Mouse (Mus musculus) retina, embryonic 14.5 days (tissue): ENCODE data around the gene Zcchc2.

ENCODE experiments used
- DNase-seq: peaks from one replicate; pipeline ENCODE4 v3.0.0-alpha.2; 2015; ENCODE audit warnings: low spot score

Zcchc2 gene

DNA sequence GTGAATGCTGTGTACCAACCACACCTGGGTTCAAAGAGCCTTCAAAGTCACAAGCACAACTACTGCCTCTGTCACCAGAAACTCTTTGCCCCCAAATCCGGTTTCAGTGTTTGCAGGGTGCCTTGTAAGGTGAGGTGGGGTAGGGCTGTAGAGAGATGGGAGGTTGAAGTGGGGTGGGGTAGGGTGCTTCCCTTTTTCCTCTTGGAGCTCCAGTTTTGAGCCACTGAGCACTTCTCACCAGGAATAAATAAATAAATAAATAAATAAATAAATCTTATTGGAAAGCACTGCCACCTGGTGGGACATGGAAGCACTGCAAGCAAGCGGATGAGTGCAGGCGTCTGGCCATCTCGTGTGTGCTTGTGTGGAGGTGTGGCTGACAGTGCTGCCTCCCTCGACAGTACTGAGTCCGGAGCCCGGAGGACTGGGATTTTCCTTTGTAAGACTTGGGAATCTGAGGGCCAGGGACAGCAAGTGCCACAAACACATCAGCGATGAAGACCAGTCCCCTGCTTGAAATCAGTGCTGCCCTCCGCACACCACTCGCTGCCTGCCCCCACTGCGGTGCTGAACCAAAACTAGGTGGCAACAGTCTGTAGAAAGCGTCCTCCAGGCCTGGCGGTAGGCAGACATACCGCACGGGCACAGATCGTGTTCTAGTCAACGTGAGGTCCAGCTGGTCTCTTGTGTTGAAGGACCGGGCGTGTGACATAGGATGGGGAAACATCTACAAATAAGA lies 46.8 kb downstream of the Zcchc2 start:
- DNase-seq: peak; percentile 85

DNA sequence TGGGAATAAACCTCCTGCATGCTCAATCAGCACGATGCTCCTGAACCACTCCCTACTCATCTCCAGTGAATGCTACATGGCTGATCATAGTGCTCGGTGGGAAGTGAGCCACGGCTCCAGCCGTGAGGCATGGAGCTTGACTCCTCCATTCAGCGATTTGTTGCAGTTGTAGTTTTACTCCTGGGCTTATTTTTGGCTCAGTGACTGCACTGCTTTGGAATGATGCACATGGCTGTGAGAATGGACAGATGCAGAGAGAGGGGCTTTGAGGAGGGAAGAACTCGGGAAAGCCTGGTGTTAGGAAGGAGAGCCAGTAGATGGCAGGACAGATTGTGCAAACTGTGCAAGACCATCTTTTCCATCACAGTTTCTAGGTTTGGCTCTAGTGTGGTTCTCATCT lies 49.1 kb downstream of the Zcchc2 start:
- DNase-seq: no peak

DNA sequence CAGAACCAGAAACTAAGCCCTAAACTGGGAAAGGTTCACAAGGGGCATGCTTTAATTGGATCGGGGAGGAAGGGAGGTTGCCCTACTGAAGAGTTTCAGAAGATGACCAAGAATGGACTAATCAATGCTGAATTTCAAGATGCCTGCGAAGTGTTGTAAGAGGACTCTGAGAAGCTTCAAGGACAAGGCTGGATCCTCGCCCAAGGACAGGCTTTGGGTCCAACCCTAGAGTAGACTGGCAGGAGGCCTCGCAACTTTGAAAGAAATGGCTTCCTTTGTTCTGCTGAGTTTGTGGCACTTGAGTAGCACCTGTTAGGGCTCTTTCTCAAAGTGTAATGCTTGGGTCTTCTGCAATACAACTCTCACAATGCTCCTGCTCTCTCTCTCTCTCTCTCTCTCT lies 50.1 kb downstream of the Zcchc2 start:
- no peak for DNase-seq

DNA sequence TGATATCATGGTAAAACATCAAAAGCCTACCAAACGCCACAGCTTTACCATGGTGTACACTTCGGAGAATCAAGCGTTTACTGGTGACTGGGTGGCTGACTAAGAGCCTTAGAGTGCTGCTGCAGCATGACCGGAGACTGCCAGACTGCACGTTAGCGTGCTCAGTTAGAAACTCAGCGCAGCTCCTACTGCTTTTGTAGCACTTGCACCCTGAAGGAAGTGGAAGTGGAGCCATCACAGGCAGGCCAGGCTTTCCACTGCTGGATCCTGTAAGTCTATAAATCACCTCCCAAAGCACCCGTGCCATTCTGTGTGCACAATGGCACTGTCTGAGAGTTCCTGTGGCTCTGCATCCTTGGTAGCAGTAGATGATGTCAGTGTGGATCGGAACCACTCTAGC lies 52.0 kb downstream of the Zcchc2 start:
- DNase-seq: no peak

DNA sequence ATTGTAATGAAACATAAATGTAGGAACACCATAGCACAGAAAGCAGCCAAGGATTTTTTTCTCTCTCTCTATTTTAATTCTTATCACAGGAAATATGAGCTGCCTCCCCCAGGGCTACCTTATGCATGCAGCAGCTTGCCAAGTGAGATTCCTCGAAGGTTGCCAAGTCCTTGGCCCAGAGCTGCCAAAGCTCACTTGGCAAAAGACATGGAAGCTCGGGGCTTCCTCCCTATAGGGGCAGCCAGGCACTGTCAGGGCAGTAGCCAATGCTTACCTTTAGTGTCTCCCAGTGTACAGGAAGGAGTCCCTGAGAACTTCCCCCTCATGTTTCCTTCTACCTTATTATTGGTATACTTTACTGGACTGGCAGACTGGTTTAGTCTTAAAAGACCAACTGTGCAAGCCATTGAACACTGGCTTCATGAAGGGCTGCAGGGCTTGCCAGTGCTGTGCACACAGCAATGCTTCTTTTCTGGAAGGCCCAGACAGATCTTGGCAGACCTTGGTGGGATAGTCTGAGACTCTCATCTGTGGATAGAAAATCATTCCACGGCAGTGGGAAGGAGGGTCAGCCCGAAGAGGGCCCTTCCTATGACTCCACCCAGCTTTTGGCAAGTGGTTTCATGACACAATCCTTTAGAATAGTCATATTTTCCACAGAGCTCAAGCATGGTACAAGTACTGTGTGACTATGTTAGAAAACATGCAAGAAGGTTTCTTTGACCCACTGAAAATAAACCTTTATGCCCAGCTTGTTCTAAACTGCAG lies 53.0 kb downstream of the Zcchc2 start:
- DNase-seq: no peak

DNA sequence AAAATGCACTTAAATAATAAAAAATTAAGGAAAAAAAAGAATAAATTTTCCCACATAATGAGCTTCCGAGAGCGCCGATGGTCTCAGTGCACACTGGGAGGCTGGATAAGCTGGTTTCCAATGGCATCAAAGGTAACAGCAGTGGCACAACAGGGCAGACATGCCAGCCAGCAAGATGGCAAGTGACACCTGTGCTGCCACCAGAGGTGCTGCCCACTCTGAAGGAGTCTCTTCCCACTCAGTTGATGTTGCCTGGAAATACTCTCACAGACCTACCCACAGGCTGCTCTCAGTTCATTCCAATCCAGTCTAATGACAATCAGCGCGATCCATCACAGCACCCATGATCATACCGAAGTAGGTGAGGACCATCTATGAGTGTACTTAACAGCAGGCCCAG lies 58.8 kb downstream of the Zcchc2 start:
- DNase-seq: no peak

DNA sequence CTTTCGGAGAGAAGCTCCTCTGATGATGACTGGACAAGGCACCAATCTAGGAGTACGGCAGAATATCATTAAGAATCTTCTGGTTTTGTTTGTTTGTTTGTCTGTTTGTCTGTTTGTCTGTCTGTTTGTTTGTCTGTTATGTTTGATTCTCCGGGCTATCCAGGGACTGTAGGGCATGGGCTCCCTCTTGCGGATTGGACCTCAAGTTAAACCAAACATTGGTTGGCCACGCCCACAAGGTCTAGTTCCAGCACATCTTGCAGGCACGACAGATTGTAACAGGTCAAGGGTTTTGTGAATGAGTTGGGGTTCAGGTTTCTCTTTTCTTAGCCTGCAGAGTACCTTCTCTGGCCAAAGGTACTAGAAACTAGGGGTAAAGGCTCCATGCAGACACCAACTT lies 64.8 kb downstream of the Zcchc2 start:
- no peak for DNase-seq

DNA sequence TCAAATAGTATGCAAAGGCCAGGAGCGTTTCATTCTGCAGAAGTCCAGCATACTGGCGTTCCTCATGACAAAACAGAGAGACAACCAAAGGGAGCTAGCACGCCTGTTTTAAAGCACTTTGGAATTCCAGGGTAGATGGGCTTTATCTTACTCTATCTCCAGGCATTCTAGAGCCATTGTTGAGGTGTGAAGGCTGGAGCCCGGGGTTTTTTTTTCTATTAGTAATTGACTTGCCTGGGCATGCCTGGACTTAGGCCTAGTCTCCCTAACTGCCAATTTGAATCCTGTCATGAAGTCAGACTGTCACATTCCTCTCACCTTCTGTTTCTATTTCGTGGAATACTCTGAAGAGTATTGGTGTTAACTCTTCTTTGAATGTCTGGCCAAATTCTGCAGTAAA lies 68.1 kb downstream of the Zcchc2 start:
- DNase-seq: no peak

DNA sequence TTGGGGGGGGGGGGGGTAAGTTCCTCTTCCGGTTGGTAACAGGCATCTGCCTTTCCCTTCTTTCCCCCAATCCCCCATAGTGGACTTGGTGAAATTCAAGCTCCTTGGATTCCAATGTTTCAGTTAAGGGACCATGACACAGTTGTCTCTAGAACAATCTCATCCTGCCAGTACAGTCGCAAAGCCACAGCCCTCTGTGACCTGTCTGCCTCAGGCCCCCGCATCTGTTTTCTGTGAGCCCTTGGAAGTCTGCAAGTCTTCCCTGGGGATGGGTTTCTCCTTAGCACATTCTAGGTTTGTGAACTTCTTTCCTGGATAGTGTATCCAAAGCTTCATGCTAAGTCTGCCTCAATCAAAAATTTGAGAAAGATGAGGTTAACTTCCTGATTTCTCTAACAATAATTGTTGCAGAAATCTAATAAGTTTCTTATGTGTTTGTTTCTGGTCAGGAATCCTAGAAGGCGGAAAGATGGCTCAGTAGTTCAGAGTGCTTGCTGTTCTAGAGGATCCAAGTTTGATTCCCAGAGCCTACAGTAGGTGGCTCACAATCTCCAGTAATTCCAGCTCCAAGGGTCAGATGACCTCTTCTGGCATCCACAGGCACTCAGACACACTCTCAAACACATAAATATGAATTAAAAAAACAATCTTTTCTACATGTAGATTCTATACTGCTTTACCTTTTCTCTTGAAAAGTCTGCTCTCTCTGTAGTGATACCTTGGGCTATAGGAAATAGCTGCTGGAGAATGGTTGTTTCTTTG lies 69.5 kb downstream of the Zcchc2 start:
- DNase-seq: no peak

DNA sequence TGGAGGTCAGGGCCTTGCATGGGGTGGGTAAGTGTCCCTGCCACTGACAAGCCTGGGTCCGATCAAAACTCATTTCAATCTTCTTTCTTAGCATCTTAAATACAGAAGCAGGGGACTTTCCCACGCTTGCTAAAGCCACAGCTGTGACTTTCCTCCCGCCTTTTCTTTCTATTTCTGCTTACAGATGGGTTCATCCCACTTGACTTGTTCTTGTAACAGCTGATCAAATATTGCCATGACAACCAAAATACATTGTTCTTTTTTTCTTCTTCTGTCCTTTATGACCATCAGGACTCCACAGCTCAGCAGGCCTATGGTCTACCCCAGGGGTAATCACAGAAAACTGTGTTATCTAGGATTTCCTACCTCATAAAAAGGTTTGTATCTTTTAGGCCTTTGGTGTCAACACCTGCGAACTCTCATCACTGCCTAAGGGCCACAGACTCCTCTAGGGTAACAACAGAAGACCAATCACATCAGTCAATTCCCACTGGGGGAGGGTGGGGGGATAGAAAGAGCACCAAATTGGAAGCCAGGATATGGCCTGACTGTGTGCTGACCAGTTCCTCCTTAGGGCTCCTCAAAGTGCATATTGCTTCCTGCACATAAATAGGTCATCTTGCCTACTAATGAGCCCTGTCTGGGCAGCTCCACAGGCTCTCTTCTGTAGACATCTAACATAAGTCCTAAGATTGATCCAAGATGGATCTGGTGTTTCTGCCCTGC lies 71.1 kb downstream of the Zcchc2 start:
- DNase-seq: peak; percentile 28

DNA sequence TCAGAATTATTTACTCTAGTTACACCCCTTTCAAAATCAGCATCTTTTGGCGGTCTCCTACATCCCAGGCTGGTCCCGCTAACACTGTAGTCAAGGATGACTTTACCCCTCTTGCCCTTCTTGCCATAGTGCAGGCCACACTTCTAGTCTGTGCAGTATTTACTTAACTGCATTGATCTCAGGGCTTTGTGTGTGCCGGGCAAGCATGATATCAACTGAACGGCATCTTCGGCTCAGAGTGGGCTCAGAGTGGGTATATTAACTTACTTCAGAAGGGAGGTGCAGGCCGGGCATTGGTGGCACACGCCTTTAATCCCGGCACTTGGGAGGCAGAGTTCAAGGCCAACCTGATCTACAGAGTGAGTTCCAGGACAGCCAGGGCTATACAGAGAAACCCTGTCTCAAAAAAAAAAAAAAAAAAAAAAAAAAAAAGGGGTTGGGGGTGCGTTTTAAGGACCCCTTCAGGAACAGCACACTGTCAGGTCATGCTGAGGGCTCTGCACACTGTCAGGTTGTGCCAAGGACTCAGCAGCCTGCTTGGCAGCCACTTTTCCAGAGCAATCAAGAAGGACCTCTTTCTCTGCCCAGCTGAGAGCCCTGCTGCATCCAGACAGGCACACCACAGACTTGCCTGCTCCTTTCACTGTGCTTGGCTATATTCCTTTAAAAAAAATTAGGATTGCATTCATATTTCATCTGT lies 72.8 kb downstream of the Zcchc2 start:
- no peak for DNase-seq

DNA sequence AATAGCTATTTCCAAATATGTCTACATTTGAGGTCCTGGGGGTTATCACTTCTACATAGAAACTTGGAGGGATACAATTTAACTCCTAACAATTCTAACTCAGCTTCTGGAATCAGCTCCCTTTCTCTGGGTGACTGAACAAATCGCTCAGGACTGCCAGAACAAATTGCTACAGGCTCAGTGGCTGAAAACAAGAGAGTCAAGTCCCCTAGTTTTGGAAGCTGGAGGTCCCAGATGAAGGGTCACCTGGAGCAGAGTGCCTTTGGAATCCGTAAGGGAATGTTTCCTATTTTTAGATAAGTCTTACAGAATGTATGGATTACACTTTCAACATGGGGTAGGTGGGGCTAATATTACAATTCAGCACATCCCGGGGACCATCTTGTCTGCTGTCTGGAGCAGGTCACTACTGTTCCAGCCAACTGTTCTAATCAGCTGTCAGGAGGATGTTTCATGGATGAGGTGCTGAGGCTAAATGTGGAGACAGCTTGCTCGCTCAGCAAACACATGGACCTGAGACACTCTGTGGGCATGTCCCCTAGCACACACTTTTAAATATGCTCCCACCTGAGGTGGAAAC lies 73.5 kb downstream of the Zcchc2 start:
- peak; percentile 58 for DNase-seq

DNA sequence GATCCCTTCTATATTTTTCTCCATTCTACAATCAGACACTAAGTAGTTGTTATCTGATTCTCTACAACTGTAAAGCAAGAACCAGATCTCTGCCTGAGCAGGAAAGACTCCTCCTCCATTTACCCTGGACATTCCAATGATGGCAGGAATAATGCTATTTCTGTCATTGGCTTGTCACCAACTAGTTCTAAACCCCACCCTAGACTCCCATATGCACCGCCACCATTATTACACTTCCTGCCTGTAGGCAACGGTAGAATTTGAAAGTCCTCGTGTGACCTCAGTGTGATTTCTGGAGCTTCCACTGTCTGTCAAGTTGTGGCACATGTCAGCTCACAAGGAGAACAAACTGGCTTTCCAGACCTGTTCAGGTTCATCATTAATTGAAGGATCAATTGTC lies 74.1 kb downstream of the Zcchc2 start:
- DNase-seq: peak; percentile 44

DNA sequence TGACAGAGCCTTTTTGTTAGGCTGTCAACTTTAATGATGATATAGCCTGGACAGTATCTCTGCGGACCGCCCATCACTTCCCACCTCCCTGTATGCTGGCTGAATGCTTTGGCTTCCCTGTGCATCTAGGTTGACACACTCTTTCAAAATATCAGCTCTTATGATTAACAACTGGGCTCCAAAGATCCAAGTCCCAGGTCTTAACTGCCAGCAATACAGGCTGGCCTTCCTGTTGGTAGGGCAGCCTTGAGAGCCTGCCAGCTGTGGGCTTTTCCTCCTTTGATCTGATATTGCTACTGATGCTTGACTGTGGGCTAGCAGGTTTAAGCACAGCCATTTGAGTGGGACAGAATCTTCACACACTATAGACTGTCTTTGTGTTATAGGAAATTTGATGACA lies 74.5 kb downstream of the Zcchc2 start:
- no peak for DNase-seq

DNA sequence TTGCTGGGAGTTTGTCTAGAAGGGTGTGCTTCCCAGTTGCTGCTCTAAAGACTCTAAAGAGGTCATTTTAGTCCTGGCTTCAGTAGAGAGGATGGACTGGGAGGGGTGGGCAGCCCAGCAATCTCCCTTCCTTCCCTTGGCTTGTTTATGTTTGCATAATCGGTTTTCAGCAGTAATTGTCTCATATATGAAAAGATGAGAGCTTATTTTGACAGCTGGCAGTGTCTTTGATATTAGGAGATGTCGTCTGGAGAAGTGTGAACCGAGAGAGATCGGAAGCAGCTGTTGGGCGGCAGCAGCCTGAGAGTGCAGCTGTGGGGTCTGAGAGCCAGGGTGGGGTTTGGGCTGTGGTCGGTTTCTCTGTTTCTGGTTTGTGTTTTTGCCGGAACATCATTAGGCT lies 75.5 kb downstream of the Zcchc2 start:
- DNase-seq: peak; percentile 38

DNA sequence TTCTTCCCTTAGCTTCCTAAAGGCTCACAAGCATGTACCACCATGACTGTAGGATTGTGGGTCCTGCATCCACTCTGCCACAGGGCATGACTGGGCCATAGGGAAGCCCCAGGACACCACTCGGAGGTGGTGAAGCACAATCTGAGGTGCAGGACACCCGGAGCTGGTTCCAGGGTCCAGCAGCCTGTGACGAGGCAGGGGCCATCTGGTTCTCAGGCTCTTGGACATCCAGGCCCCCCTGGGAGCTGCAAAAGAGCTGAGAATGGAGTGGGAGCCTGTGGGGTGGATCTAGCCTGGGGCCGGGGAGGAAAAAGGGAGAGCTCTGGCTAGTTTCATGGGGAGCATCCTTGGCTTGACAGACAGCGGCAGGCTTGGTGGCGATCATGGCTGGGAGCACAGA lies 77.1 kb downstream of the Zcchc2 start:
- no peak for DNase-seq

DNA sequence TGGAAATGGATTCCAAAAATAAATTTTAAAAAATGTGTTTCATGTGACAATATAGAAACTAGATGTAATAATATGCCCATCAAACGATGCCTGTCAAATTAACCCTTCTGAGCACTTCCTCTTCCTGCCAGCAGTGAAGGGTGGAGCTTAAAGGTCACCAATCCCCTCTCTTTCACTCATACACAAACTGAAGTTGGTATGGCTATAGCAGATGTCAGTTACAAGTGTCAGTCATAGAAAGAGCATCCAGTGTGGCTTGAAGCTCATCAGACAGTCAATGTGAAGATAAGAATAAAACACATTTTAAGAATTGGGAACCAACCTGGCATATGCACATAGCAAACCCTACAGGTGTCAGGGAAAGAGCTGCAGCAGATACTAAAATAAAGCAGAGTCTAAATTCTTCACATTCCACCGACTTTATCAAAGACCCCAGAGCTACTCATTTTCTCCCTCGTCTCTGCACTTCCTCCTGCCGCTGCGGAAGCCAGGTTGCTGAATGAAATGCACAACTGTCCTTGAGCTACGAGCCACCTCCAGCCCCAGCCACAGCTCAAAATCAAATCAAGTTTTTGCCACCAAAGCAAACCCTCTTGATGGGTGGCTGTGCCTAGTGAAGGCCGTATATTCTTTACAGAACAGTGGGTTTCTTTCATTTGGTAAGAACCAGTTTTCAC lies 79.8 kb downstream of the Zcchc2 start:
- DNase-seq: no peak

DNA sequence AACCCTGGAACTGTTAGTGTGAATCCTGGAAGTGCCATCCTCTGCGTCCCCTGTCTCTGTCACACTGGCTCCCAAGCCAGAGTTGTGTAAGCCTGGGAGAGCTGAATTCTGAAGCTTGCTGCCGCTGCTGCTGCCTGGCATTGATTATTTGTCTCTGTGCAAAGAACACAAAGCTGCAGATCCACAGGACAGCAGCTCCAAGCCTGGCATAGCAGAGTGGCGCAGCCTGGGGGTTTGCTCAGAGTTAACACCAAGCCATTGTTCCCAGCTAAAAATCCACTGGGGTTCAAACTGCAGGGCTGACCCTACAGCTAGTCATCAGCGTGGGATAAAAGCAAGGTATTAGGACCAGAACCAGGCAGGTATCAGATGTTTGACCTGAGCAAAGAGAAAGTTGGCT lies 80.6 kb downstream of the Zcchc2 start:
- no peak for DNase-seq

DNA sequence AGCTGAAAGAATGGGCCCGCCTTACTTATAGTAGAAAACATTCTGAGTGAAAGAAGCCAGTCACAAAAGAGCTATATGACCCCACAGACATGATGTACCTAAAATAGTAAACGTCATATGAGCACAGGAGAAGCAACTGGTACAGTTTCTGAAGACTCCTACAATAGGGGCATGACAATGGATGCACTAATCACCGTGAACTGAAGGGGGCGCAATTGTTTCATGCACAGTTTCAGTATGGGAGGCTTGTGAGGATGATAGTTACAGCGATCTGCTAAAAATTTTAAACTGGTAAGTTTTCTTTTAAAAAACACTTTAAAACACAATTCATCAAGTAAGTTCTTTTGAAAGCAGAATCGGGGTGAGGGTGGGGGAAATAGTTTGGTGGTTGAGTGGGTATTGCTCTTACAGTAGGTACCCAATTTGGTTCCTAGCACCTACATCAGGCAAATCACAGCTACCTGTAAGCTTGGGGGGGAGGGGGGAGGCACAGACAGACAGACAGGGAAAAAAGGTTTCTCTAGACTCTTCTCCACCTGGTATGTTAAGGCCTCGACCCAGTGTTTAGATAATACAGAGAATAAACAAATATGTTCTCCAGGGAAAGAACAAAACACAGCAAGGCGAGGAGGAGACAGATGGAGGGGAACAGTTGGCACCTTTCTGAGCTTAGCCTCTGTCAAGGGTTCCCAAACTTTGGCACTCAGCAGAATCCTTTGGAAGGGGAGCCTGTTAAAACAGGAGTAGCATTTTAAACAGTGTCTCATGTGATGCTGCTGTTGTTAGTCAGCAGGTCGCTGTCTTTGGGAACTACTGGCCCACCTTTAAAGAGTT lies 81.2 kb downstream of the Zcchc2 start:
- peak; percentile 94 for DNase-seq

DNA sequence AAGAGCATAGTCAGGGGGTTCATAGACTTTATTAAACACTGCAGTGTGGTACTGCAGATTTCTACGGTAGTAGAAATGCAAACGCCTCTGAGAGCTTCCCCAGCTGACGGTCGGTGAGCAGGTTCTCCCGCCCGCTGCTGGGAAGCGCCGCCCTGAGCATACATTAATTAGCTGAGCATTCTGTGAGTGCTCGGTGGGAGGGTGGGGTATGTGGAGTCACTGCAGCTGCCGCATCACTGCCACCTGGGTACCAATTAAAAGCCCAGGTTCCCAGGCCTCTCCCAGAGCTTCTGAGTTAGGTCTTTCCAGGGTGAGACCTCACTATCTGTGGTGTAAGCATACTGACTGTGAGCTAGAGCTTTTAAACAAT lies 81.8 kb downstream of the Zcchc2 start:
- peak; percentile 68 for DNase-seq
